Mouse (Mus musculus) frontal cortex, postnatal 36 days (tissue): ENCODE data around the gene Chid1.
A peak's percentile ranks its signal among the peaks of the same experiment; 100 is the strongest.

Source experiments
- DNase-seq, 2 experiments: peaks; one replicate each; pipeline ENCODE4 v3.0.0; 2022; ENCODE audit warnings: low spot score in 2 of 2

Chid1 gene

GRCm38 (mm10) chr7:141476226-141476980, 63.3 kb downstream of the Chid1 start:
- DNase-seq = peak in 1 of 2 experiments; percentile 44

GRCm38 (mm10) chr7:141475805-141476158, 63.9 kb downstream of the Chid1 start:
- no peak for DNase-seq

GRCm38 (mm10) chr7:141475011-141475804, 64.4 kb downstream of the Chid1 start, which contains the start of the genes Polr2l and Tspan4:
Gene Polr2l (minus strand): TSS chr7:141475132.
Gene Tspan4 (plus strand): TSS chr7:141475240.
- peak; percentile 81 to 83 for DNase-seq

- no peak for DNase-seq
Measured at GRCm38 (mm10) chr7:141474160-141474559, 65.5 kb downstream of the Chid1 start.

- no peak for DNase-seq
Measured at GRCm38 (mm10) chr7:141472763-141473162, 66.9 kb downstream of the Chid1 start.

- no peak for DNase-seq
Measured at GRCm38 (mm10) chr7:141472226-141472625, 67.4 kb downstream of the Chid1 start.

GRCm38 (mm10) chr7:141471236-141471635, 68.4 kb downstream of the Chid1 start:
- DNase-seq = no peak

GRCm38 (mm10) chr7:141470637-141470944, 69.1 kb downstream of the Chid1 start:
- DNase-seq = no peak

- DNase-seq = no peak
Measured at GRCm38 (mm10) chr7:141469901-141470636, 69.6 kb downstream of the Chid1 start.

- no peak for DNase-seq
Measured at GRCm38 (mm10) chr7:141469352-141469751, 70.3 kb downstream of the Chid1 start.

GRCm38 (mm10) chr7:141468522-141469211, 71.0 kb downstream of the Chid1 start:
- DNase-seq = peak in 1 of 2 experiments; percentile 63

- no peak for DNase-seq
Measured at GRCm38 (mm10) chr7:141468164-141468521, 71.5 kb downstream of the Chid1 start.

GRCm38 (mm10) chr7:141467230-141468030, 72.2 kb downstream of the Chid1 start, which contains the start of gene Cd151:
Gene Cd151 (plus strand): TSS chr7:141467392.
- peak in 1 of 2 experiments; percentile 65 for DNase-seq

GRCm38 (mm10) chr7:141466607-141467148, 73.0 kb downstream of the Chid1 start:
- no peak for DNase-seq

- DNase-seq = no peak
Measured at GRCm38 (mm10) chr7:141466045-141466394, 73.6 kb downstream of the Chid1 start.

- no peak for DNase-seq
Measured at GRCm38 (mm10) chr7:141465388-141466044, 74.1 kb downstream of the Chid1 start.

GRCm38 (mm10) chr7:141464603-141465201, 75.0 kb downstream of the Chid1 start:
- no peak for DNase-seq

GRCm38 (mm10) chr7:141463824-141464602, 75.6 kb downstream of the Chid1 start:
- no peak for DNase-seq

GRCm38 (mm10) chr7:141462333-141462821, 77.3 kb downstream of the Chid1 start:
- DNase-seq = no peak
